Mouse (Mus musculus): Measurements from ENCODE around the gene Cd1d1. TPM values are rescaled to one million over a fixed set of nuclear protein-coding genes. Genes with fewer than 3 reads are reported as not detected.
"Not testable (repeated sequence)": the region's sequence is repeated elsewhere in the genome, so short reads cannot be mapped to it uniquely, and the experiment has no call there.

Gene Cd1d1
- 47.8 and 78.6 TPM in 2 replicates for polyA plus RNA-seq (2012; rRNA removed)

GRCm38 (mm10) chr3:86999415-86999740 is at the start of gene Cd1d1:
Gene Cd1d1, minus strand, starts transcription at chr3:86999441.
- TF ChIP-seq POLR2A (IDR thresholded peaks at IDR 0.05; ENCODE audit: borderline replicate concordance, extremely low read depth, insufficient read depth, insufficient read length, poor library complexity, severe bottlenecking) (no peak), CTCF (IDR thresholded peaks at IDR 0.05; ENCODE audit: borderline replicate concordance, extremely low read depth, insufficient read depth, insufficient read length) (no peak)
- no peak for DNase-seq (ENCODE audit: low read depth)

- DNase-seq (ENCODE audit: low read depth) = peak; percentile 50
- no peak for TF ChIP-seq CTCF (IDR thresholded peaks at IDR 0.05; ENCODE audit: borderline replicate concordance, extremely low read depth, insufficient read depth, insufficient read length)
- no peak for TF ChIP-seq POLR2A (IDR thresholded peaks at IDR 0.05; ENCODE audit: borderline replicate concordance, extremely low read depth, insufficient read depth, insufficient read length, poor library complexity, severe bottlenecking)
Observed at GRCm38 (mm10) chr3:87047801-87048200, 48.6 kb upstream of the Cd1d1 start.

GRCm38 (mm10) chr3:87041733-87042132 is 42.5 kb upstream of the Cd1d1 start:
- DNase-seq (ENCODE audit: low read depth) = no peak
- TF ChIP-seq CTCF (IDR thresholded peaks at IDR 0.05; ENCODE audit: borderline replicate concordance, extremely low read depth, insufficient read depth, insufficient read length) (no peak), POLR2A (IDR thresholded peaks at IDR 0.05; ENCODE audit: borderline replicate concordance, extremely low read depth, insufficient read depth, insufficient read length, poor library complexity, severe bottlenecking) (no peak)

DNA sequence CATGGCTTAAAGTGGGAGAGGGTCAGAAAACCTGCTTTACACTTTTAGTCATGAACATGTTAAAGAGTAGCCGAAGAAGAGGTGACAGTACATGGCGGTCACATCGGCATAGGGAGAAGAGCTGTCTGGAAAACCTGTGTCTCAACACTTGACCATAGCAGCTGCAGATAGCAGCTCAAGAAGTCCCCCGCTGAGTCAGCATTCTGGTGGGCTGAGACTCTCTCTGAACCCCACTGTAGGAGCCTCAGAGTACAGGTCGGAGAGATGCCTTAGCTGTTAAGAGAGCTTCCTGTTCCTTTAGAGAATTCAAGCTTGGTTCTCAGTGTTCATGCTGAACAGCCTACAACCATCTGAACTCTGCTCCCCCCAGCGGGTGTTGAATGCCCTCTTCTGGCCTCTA is 39.3 kb upstream of the Cd1d1 start:
- DNase-seq (ENCODE audit: low read depth) = no peak
- TF ChIP-seq POLR2A (IDR thresholded peaks at IDR 0.05; ENCODE audit: borderline replicate concordance, extremely low read depth, insufficient read depth, insufficient read length, poor library complexity, severe bottlenecking) = no peak

DNA sequence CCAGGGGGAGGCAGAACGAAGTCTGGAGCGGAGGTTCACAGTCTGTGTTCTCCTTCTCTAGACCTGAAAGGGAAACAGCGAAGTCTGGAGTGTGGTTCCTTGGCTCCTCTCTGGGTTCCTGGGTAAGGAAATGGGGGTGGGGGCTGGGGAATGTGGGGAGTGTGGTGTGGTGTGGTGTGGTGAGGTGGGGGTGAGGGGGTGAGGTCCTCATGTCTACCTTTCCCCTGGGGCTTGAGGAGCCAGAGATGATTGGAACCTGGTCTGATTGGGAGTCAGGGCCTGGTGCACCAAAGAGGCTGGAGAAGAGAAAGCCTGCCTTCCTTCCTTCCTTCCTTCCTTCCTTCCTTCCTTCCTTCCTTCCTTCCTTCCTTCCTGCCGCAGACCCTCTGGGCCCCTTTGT is 34.8 kb upstream of the Cd1d1 start:
- TF ChIP-seq CTCF (IDR thresholded peaks at IDR 0.05; ENCODE audit: borderline replicate concordance, extremely low read depth, insufficient read depth, insufficient read length) (no peak), POLR2A (IDR thresholded peaks at IDR 0.05; ENCODE audit: borderline replicate concordance, extremely low read depth, insufficient read depth, insufficient read length, poor library complexity, severe bottlenecking) (no peak)

GRCm38 (mm10) chr3:87033357-87033756 is 34.1 kb upstream of the Cd1d1 start:
- peak; percentile 80 for DNase-seq (ENCODE audit: low read depth)
- no peak for TF ChIP-seq POLR2A (IDR thresholded peaks at IDR 0.05; ENCODE audit: borderline replicate concordance, extremely low read depth, insufficient read depth, insufficient read length, poor library complexity, severe bottlenecking)
- TF ChIP-seq CTCF (IDR thresholded peaks at IDR 0.05; ENCODE audit: borderline replicate concordance, extremely low read depth, insufficient read depth, insufficient read length) = peak; percentile 89; the same call in 1 of the 2 replicates

More for the DNA sequence above, 34.8 kb upstream of the Cd1d1 start:
- no peak for DNase-seq (ENCODE audit: low read depth)

GRCm38 (mm10) chr3:87030855-87031254 is 31.6 kb upstream of the Cd1d1 start:
- peak; percentile 87 for DNase-seq (ENCODE audit: low read depth)
- peak; percentile 88; the same call in 1 of the 2 replicates for TF ChIP-seq CTCF (IDR thresholded peaks at IDR 0.05; ENCODE audit: borderline replicate concordance, extremely low read depth, insufficient read depth, insufficient read length)
- TF ChIP-seq POLR2A (IDR thresholded peaks at IDR 0.05; ENCODE audit: borderline replicate concordance, extremely low read depth, insufficient read depth, insufficient read length, poor library complexity, severe bottlenecking) = no peak

DNA sequence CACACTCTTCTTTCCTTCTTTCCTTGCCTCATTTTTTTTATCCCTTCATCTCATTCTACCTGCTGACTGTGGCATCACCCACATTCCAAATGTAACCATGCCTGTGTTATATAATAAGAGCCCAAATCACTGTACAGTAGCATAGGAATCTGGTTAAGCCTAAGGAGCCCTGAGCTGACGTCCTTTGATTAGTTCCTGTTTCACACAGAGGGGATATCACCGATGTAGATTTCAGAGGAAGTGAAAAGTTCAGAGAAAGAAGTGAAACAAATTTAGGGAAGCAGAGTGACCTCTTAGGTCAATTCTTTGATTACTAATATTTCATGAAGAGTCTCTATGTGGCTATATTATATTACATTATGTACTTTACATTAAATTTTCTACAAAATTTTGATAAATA is 18.5 kb upstream of the Cd1d1 start:
- no peak for TF ChIP-seq CTCF (IDR thresholded peaks at IDR 0.05; ENCODE audit: borderline replicate concordance, extremely low read depth, insufficient read depth, insufficient read length)
- TF ChIP-seq POLR2A (IDR thresholded peaks at IDR 0.05; ENCODE audit: borderline replicate concordance, extremely low read depth, insufficient read depth, insufficient read length, poor library complexity, severe bottlenecking) = no peak
- no peak for DNase-seq (ENCODE audit: low read depth)

GRCm38 (mm10) chr3:87017001-87017400 is 17.8 kb upstream of the Cd1d1 start:
- TF ChIP-seq CTCF (IDR thresholded peaks at IDR 0.05; ENCODE audit: borderline replicate concordance, extremely low read depth, insufficient read depth, insufficient read length) = no peak
- no peak for TF ChIP-seq POLR2A (IDR thresholded peaks at IDR 0.05; ENCODE audit: borderline replicate concordance, extremely low read depth, insufficient read depth, insufficient read length, poor library complexity, severe bottlenecking)
- DNase-seq (ENCODE audit: low read depth) = no peak

DNA sequence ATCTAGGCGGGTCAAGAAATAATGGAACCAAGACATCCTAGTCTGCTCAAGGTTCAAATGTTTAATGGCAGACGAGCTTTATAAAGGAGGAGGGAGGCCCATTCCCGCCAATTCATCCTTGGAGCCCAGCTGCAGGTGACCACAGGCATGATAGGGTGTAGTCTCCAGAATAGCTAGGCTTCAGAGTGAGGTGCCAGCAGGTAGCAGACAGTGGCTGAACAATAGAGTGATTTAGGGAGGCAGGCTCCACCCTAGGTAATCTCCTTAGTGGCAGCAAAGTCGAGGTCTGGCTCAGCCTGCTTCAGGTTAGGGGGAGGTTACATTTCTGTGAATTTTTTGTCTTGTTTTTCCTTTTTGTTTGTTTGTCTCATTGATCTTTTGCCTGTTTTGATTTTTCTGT is 16.7 kb upstream of the Cd1d1 start:
- DNase-seq (ENCODE audit: low read depth) = no peak
- TF ChIP-seq CTCF (IDR thresholded peaks at IDR 0.05; ENCODE audit: borderline replicate concordance, extremely low read depth, insufficient read depth, insufficient read length) (no peak), POLR2A (IDR thresholded peaks at IDR 0.05; ENCODE audit: borderline replicate concordance, extremely low read depth, insufficient read depth, insufficient read length, poor library complexity, severe bottlenecking) (no peak)

DNA sequence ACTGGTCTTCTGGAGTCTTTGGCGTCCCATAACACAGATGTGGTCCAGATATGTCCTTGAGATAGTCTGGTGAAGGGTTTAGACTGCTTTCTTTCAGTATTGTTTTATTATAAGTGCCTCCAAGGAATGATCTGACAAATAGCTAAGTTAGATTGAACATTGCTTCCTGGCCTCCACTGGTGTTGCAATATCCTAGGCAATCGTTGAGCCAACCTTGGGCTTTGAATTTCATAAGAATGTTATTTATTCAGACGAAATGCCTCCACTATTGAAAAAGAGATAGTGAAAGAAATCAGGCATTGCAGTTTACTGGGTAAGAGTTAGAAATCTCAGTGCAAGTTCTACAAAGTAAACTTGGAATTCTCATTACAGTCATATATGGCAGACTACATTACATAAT is 13.2 kb upstream of the Cd1d1 start:
- not testable (repeated sequence) for DNase-seq (ENCODE audit: low read depth)

DNA sequence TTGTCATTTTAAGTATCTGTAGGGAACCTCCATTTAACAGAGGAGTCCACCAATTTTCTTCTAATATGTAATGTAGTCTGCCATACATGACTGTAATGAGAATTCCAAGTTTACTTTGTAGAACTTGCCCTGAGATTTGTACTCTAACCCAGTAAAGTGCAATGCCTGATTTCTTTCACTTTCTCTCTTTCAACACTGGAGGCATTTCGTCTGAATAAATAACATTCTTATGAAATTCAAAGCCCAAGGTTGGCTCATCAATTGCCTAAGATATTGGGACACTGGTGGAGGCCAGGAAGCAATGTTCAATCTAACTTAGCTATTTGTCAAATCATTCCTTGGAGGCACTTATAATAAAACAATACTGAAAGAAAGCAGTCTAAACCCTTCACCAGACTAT is 9.0 kb upstream of the Cd1d1 start:
- DNase-seq (ENCODE audit: low read depth) = not testable (repeated sequence)

GRCm38 (mm10) chr3:87000676-87001075 is 1.4 kb upstream of the Cd1d1 start:
- DNase-seq (ENCODE audit: low read depth) = no peak
- TF ChIP-seq POLR2A (IDR thresholded peaks at IDR 0.05; ENCODE audit: borderline replicate concordance, extremely low read depth, insufficient read depth, insufficient read length, poor library complexity, severe bottlenecking) (no peak), CTCF (IDR thresholded peaks at IDR 0.05; ENCODE audit: borderline replicate concordance, extremely low read depth, insufficient read depth, insufficient read length) (no peak)

All from brain, embryonic 14.5 days (tissue).